Mouse (Mus musculus) ES-Bruce4 (cell line): ENCODE results near the gene Rnft1. TPM values are rescaled to one million over a fixed set of nuclear protein-coding genes. Genes with fewer than 3 reads are reported as not detected.
"Not testable (repeated sequence)": the region's sequence is repeated elsewhere in the genome, so short reads cannot be mapped to it uniquely, and the experiment has no call there.

Experiments
- H3K27ac ChIP-seq: 2 replicates; pipeline ENCODE4 v1.5.1; 2012; ENCODE audit warnings: low read length, inconsistent platforms; ENCODE audit not compliant: insufficient read depth
- H3K27me3 ChIP-seq: 2 replicates; pipeline ENCODE4 v1.6.1; 2012; ENCODE audit warnings: mild to moderate bottlenecking, low read length, inconsistent platforms; ENCODE audit not compliant: control insufficient read depth, poor library complexity, insufficient read depth, severe bottlenecking
- H3K36me3 ChIP-seq: 2 replicates; pipeline ENCODE4 v1.6.1; 2012; ENCODE audit warnings: inconsistent platforms, mild to moderate bottlenecking, low read length, moderate library complexity; ENCODE audit not compliant: control insufficient read depth, poor library complexity, insufficient read depth, severe bottlenecking
- H3K4me1 ChIP-seq: one replicate; pipeline ENCODE4 v1.8.1; 2011; ENCODE audit warnings: low read length; ENCODE audit not compliant: control insufficient read depth, insufficient read depth
- H3K4me3 ChIP-seq: 2 replicates; pipeline ENCODE4 v1.5.1; 2011; ENCODE audit warnings: low read depth, mild to moderate bottlenecking, low read length
- H3K9ac ChIP-seq: 2 replicates; pipeline ENCODE4 v1.6.1; 2012; ENCODE audit warnings: low read depth, mild to moderate bottlenecking, inconsistent platforms; ENCODE audit not compliant: poor library complexity, severe bottlenecking
- H3K9me3 ChIP-seq: replicated peaks from 2 replicates; pipeline ENCODE4 v1.6.1; 2012; ENCODE audit warnings: mild to moderate bottlenecking, low read length, inconsistent platforms; ENCODE audit not compliant: control insufficient read depth, poor library complexity, insufficient read depth, severe bottlenecking
- CTCF ChIP-seq: IDR thresholded peaks from one replicate; pipeline ENCODE4 v1.8.1; 2011; ENCODE audit warnings: low read depth, low read length
- EP300 ChIP-seq: IDR thresholded peaks from 2 replicates; pipeline ENCODE4 v1.6.1; 2011; ENCODE audit warnings: low read depth, low read length; ENCODE audit not compliant: insufficient read depth
- POLR2A ChIP-seq: IDR thresholded peaks from one replicate; pipeline ENCODE4 v1.8.1; 2011; ENCODE audit warnings: low read length; ENCODE audit not compliant: insufficient read depth
- polyA plus RNA-seq: library from polyadenylated mRNA; stranded (reverse); fragments of >200 nt; gene quantifications from 2 replicates; pipeline ENCODE4 v1.2.4, GENCODE M21; 2011; ENCODE audit warnings: low read depth; ENCODE audit not compliant: missing spikeins, insufficient read depth, insufficient read length

Rnft1 gene
- polyA plus RNA-seq, 1 experiment = 25.0 TPM

- no peaks in the 10 kb centered on the region for H3K27me3 ChIP-seq
- H3K9ac ChIP-seq = no peak overlapping the region
- H3K4me1 ChIP-seq = no peaks in the 10 kb centered on the region
- H3K36me3 ChIP-seq = peaks cover 61% of the 10 kb centered on the region
- no peaks in the 10 kb centered on the region for H3K9me3 ChIP-seq
- TF ChIP-seq CTCF = no peak
- TF ChIP-seq POLR2A = no peak
- no peak for TF ChIP-seq EP300
- no peak overlapping the region for H3K27ac ChIP-seq
- no peak overlapping the region for H3K4me3 ChIP-seq
Observed at GRCm38 (mm10) chr11:86519751-86520150, 35.3 kb downstream of the Rnft1 start.

GRCm38 (mm10) chr11:86527528-86527927 is 43.1 kb downstream of the Rnft1 start:
- TF ChIP-seq EP300 = no peak
- no peak for TF ChIP-seq CTCF
- no peak for TF ChIP-seq POLR2A
- H3K4me3 ChIP-seq = no peak overlapping the region
- no peaks in the 10 kb centered on the region for H3K27me3 ChIP-seq
- H3K4me1 ChIP-seq = no peaks in the 10 kb centered on the region
- no peaks in the 10 kb centered on the region for H3K9me3 ChIP-seq
- no peak overlapping the region for H3K27ac ChIP-seq
- H3K36me3 ChIP-seq = peaks cover 47% of the 10 kb centered on the region
- H3K9ac ChIP-seq = no peak overlapping the region

- no peaks in the 10 kb centered on the region for H3K9me3 ChIP-seq
- H3K27ac ChIP-seq = no peak overlapping the region
- no peak overlapping the region for H3K4me3 ChIP-seq
- TF ChIP-seq EP300 (no peak), POLR2A (no peak), CTCF (peak; percentile 8)
- H3K36me3 ChIP-seq = peaks cover 27% of the 10 kb centered on the region
- no peaks in the 10 kb centered on the region for H3K4me1 ChIP-seq
- no peak overlapping the region for H3K9ac ChIP-seq
- no peaks in the 10 kb centered on the region for H3K27me3 ChIP-seq
Observed at GRCm38 (mm10) chr11:86532834-86533233, 48.4 kb downstream of the Rnft1 start.

- not testable (repeated sequence) for H3K9me3 ChIP-seq, H3K27ac ChIP-seq, H3K9ac ChIP-seq, H3K27me3 ChIP-seq, H3K4me1 ChIP-seq, H3K4me3 ChIP-seq
- H3K36me3 ChIP-seq = peaks cover 27% of the 10 kb centered on the region
Observed at GRCm38 (mm10) chr11:86533302-86533701, 48.8 kb downstream of the Rnft1 start.

GRCm38 (mm10) chr11:86534201-86534910 is 49.9 kb downstream of the Rnft1 start:
- Histone ChIP-seq H3K9me3 (no peaks in the 10 kb centered on the region), H3K4me3 (no peak overlapping the region), H3K4me1 (no peaks in the 10 kb centered on the region), H3K27me3 (no peaks in the 10 kb centered on the region), H3K27ac (no peak overlapping the region), H3K9ac (no peak overlapping the region), H3K36me3 (peaks cover 24% of the 10 kb centered on the region)
- TF ChIP-seq EP300 (no peak), CTCF (no peak), POLR2A (no peak)

- Histone ChIP-seq H3K27me3 (no peaks in the 10 kb centered on the region), H3K4me3 (no peak overlapping the region), H3K9me3 (no peaks in the 10 kb centered on the region), H3K27ac (no peak overlapping the region), H3K36me3 (peaks cover 9% of the 10 kb centered on the region; the same call in 1 of the 2 replicates), H3K4me1 (no peaks in the 10 kb centered on the region), H3K9ac (no peak overlapping the region)
- no peak for TF ChIP-seq POLR2A
- no peak for TF ChIP-seq EP300
- TF ChIP-seq CTCF = no peak
Observed at GRCm38 (mm10) chr11:86538786-86539185, 54.3 kb downstream of the Rnft1 start.
